Mouse (Mus musculus) heart, adult 2 months (tissue): ENCODE measurements around the gene Pbdc1. TPM values are rescaled to one million over a fixed set of nuclear protein-coding genes. Genes with fewer than 3 reads are reported as not detected.
"Not testable (repeated sequence)": the region's sequence is repeated elsewhere in the genome, so short reads cannot be mapped to it uniquely, and the experiment has no call there.

Experiments used
- DNase-seq, 2 experiments: peaks; one replicate each; pipeline ENCODE4 v3.0.0; 2021
- H3K27ac ChIP-seq: fragments of 200-600 bp; 2 replicates; pipeline ENCODE4 v1.8.1; 2022
- H3K27me3 ChIP-seq: fragments of 200-500 bp; 2 replicates; pipeline ENCODE4 v1.6.1; 2012; ENCODE audit warnings: mild to moderate bottlenecking, low read length, inconsistent platforms, mixed read lengths; ENCODE audit not compliant: control insufficient read depth, insufficient read depth
- H3K36me3 ChIP-seq: fragments of 200-500 bp; 2 replicates; pipeline ENCODE4 v1.6.1; 2012; ENCODE audit warnings: low read length, inconsistent platforms; ENCODE audit not compliant: control insufficient read depth, insufficient read depth
- H3K4me1 ChIP-seq: fragments of 200-500 bp; 2 replicates; pipeline ENCODE4 v1.6.1; 2011; ENCODE audit warnings: low read length; ENCODE audit not compliant: control insufficient read depth, insufficient read depth
- H3K4me3 ChIP-seq: fragments of 200-600 bp; 2 replicates; pipeline ENCODE4 v1.8.1; 2022
- H3K79me2 ChIP-seq: fragments of 200-500 bp; replicated peaks from 2 replicates; pipeline ENCODE4 v1.6.1; 2012; ENCODE audit warnings: mild to moderate bottlenecking, inconsistent platforms, low read length, moderate library complexity, mixed read lengths; ENCODE audit not compliant: control insufficient read depth, insufficient read depth
- H3K9ac ChIP-seq: fragments of 200-500 bp; 2 replicates; pipeline ENCODE4 v1.6.1; 2012; ENCODE audit warnings: low read depth, mild to moderate bottlenecking, control low read depth, inconsistent platforms, low read length, mixed read lengths
- CTCF ChIP-seq: fragments of 200-600 bp; IDR thresholded peaks from 2 replicates; pipeline ENCODE4 v1.8.1; 2022; ENCODE audit warnings: antibody characterized with exemption, mild to moderate bottlenecking, moderate library complexity
- EP300 ChIP-seq: fragments of 200-500 bp; IDR thresholded peaks from 2 replicates; pipeline ENCODE4 v1.6.1; 2011; ENCODE audit warnings: low read depth, low read length, control low read depth; ENCODE audit not compliant: insufficient read depth
- POLR2A ChIP-seq: fragments of 200-500 bp; IDR thresholded peaks from 2 replicates; pipeline ENCODE4 v1.6.1; 2011; ENCODE audit warnings: mild to moderate bottlenecking, low read depth, low read length, control low read depth; ENCODE audit not compliant: insufficient read depth
- WGBS: fragments of 180-500 bp; shearing (Covaris S2); methylation state at CpG from one replicate; pipeline ENCODE4 v1.1.7; 2018; 5-methylcytosine and 5-hydroxymethylcytosine counted together
- intact Hi-C: fragments of 180-260 bp; cut with DNase I; formaldehyde crosslinking; loops from one replicate; pipeline ENCODE4 v1.15.1; 2025
- polyA plus RNA-seq: library from polyadenylated mRNA; depleted of rRNA; stranded (reverse); fragments of >200 nt; gene quantifications from 2 replicates; pipeline ENCODE4 v1.2.3, GENCODE M21; 2012; rRNA removed
- total RNA-seq, 2 experiments: library from RNA; stranded (reverse); gene quantifications; 2 replicates each; pipeline ENCODE4 v1.2.3; 2021

The Pbdc1 gene
- total and polyA plus RNA-seq, 3 experiments: 3.3 to 8.6 (median 6.3) TPM

DNA sequence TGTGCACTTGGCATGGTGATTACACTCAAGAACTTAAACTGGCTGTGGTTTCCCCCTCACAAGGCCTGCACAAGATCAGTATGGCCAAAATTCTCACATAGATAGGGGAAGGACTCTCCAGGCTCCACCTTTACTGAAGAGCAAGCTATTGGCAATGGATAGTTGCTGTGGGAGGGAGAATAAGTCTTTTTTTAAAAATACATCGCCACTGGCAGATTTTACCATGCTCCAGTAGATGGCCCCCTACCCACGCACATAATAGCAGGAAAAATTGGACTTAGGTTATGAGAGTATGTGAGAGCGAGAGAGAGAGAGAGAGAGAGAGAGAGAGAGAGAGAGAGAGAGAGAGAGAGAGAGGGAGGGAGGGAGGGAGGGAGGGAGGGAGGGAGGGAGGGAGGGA is 45.3 kb downstream of the Pbdc1 start:
- H3K4me1 ChIP-seq: no peaks in the 10 kb centered on the region
- intact Hi-C loops: no loop called here
- TF ChIP-seq CTCF (peak; percentile 25; the same call in 1 of the 2 replicates), EP300 (no peak), POLR2A (no peak)
- no peak overlapping the region for H3K9ac ChIP-seq
- no peak for DNase-seq
- whole genome bisulfite sequencing: 12% methylated on average over 2 of the region's 3 CpGs
- no peaks in the 10 kb centered on the region for H3K79me2 ChIP-seq
- H3K27me3 ChIP-seq: no peaks in the 10 kb centered on the region
- no peaks in the 10 kb centered on the region for H3K36me3 ChIP-seq
- H3K27ac ChIP-seq: no peak overlapping the region
- no peak overlapping the region for H3K4me3 ChIP-seq

DNA sequence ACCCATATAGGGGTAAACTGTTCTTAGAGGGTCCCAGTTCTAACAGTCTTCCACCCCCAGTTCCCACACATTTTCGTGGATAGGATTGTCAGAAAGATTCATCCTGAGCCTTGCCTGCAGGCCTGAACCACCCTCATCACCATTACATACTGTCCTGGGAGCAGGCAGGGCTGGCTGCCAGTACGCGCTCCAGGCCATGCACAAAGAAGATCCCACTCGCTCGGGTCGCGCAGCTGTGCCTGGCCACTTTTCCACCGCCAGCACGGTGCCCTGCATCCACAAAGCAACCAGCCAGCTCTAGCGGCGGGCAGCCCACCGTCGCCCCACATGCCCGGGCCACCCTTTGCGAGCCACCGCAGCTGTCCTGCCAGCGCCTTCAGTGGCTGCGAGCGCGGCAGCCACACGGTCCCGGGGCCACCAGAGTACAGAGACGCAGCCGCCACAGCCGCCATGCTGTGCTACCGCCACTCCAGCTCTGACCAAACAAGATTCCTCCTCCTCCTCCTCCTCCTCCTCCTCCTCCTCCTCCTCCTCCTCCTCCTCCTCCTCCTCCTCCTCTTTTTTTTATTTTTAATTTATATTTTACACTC is 72.4 kb downstream of the Pbdc1 start:
- no peak overlapping the region for H3K4me3 ChIP-seq
- intact Hi-C loops: no loop called here
- DNase-seq: no peak

DNA sequence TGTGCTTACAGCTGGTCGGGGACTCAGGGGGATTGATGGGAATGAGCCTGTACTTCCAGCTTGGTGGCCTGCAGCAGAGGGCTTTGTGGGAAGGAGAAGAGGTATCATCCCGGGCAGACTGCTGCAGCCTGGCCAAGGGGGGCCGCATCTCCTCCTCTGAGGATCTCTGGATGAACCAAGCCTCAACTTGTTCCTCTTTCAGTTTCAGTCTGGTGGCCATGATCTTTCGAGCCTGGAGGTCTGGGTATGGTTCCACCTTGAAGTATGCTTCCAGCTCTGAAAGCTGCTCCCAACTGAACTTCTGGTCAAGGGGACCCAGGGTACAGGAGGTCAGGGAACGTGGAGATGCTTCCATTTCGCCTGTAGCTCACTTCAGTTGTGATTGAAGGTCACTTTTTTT is 85.5 kb downstream of the Pbdc1 start:
- 48% methylated on average over 6 of the region's 6 CpGs for WGBS
- not testable (repeated sequence) for H3K79me2 ChIP-seq, DNase-seq, H3K4me1 ChIP-seq, H3K9ac ChIP-seq, H3K36me3 ChIP-seq, H3K4me3 ChIP-seq, H3K27ac ChIP-seq, H3K27me3 ChIP-seq
- intact Hi-C loops: loop anchor here (10.0 kb wide), 1 partner anchor 700 kb away; no protein-coding TSS in a partner anchor

More for the DNA sequence above, 72.4 kb downstream of the Pbdc1 start:
- Histone ChIP-seq H3K36me3 (no peaks in the 10 kb centered on the region), H3K27ac (no peak overlapping the region), H3K4me1 (no peaks in the 10 kb centered on the region), H3K79me2 (no peaks in the 10 kb centered on the region), H3K9ac (no peak overlapping the region), H3K27me3 (no peaks in the 10 kb centered on the region)
- TF ChIP-seq POLR2A (no peak), EP300 (no peak), CTCF (no peak)
- 30% methylated on average over 21 of the region's 26 CpGs for WGBS

Other genes starting within 250 kb of the Pbdc1 start
- gene Magee2, start 222.5 kb upstream of the Pbdc1 start, total RNA-seq: not detected
- not detected in 2 replicates for gene Magee2, start 222.5 kb upstream of the Pbdc1 start, polyA plus RNA-seq
- 1 to 10 TPM; 3.5 to 5.0 TPM for gene Magee1, start 40.6 kb downstream of the Pbdc1 start, total RNA-seq
- 3.6 and 3.9 TPM in 2 replicates for gene Magee1, start 40.6 kb downstream of the Pbdc1 start, polyA plus RNA-seq